Mouse (Mus musculus) heart, adult 2 months (tissue): Measurements from ENCODE around the gene Cxcl5.

ENCODE experiments used
- CTCF ChIP-seq: fragments of 200-600 bp; IDR thresholded peaks from 2 replicates; pipeline ENCODE4 v1.8.1; 2022; ENCODE audit warnings: antibody characterized with exemption, mild to moderate bottlenecking, moderate library complexity
- EP300 ChIP-seq: fragments of 200-500 bp; IDR thresholded peaks from 2 replicates; pipeline ENCODE4 v1.6.1; 2011; ENCODE audit warnings: low read depth, low read length, control low read depth; ENCODE audit not compliant: insufficient read depth
- POLR2A ChIP-seq: fragments of 200-500 bp; IDR thresholded peaks from 2 replicates; pipeline ENCODE4 v1.6.1; 2011; ENCODE audit warnings: mild to moderate bottlenecking, low read depth, low read length, control low read depth; ENCODE audit not compliant: insufficient read depth

GRCm38 (mm10) chr5:90731480-90731879 is 27.7 kb upstream of the Cxcl5 start:
- no peak for TF ChIP-seq CTCF
- TF ChIP-seq POLR2A = no peak
- no peak for TF ChIP-seq EP300
